Mouse (Mus musculus) cerebellum, adult 9-10 months (tissue): Measurements from ENCODE around the gene Smndc1.

Source experiments
- DNase-seq: peaks from one replicate; pipeline ENCODE4 v3.0.0; 2022

The Smndc1 gene

DNA sequence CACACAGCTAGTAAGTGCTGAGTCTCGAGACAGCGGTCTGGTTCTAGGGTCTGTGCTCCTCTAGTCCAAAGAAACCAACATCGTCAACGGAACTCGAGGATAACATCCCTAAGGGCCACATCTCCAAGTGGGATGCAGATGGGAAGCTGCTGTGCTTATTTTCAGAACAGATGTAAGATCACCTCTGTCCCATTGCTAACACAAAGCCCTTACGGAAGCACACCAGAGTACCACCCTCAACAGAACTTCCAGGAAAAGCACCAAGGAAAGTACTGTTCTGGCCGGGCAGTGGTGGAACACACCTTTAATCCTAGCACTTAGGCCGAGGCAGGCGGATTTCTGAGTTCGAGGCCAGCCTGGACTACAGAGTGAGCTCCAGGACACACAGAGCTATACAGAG lies 12.0 kb downstream of the Smndc1 start:
- DNase-seq, result no peak

GRCm38 (mm10) chr19:53377652-53378051 lies 12.7 kb downstream of the Smndc1 start:
- no peak for DNase-seq

DNA sequence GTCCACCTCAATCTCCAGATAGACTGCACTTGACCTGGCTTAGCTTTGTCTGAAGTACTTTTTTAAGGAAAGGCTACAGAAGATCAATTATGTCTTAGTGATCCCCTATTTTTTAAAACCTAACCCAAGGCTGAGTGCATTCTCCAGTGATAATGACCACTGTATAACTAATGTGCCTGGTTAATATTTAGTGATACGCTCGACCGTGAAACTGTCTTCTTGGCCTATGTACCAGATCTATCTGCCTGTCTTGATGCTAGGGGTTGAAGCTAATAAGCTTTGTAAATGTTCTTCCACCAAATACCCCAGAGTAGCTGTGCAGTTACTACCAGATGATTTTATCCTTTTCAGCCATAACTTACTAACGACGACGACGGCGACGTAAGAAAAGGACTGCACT lies 14.6 kb downstream of the Smndc1 start:
- no peak for DNase-seq

DNA sequence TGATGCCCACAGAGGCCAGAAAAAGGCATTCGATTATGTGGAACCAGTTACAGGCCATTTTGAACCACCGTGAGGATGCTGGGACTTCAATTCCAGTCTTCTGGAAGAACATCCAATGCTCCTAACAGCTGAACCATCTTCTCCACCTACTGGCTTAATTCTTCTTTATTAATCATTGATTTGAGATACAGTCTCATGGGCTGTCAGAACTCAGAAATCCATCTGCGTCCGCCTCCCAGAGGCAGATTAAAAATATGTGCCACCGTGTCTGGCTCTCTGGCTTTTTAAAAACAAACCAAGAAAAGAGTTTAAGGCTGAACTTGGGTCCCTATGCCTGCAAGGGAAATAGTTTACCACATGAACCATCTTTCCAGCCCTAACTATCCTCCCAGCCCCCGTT lies 15.1 kb downstream of the Smndc1 start:
- no peak for DNase-seq

DNA sequence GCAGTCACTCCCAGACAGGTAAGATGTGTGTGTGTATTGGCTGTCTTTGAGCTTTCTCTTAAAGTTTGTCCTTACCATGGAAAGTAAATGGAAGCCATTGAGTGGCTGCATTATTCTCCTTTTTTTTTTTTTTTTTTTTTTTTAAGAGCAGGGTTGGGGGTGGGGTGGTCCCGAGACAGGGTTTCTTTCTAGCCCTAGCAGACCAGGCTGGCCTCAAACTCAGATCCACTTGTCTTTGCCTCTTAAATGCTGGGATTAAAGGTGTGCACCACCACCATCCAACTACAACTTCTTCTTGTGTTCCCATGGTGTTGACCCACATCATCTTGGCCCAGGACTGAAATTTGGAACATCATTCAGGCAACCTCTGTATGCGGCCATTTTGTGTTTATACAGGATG lies 16.8 kb downstream of the Smndc1 start:
- DNase-seq, result no peak

GRCm38 (mm10) chr19:53371666-53372065 lies 18.7 kb downstream of the Smndc1 start, which contains the start of gene Gm10197:
Gm10197 (minus strand) TSS chr19:53371766.
- DNase-seq, result no peak

GRCm38 (mm10) chr19:53370233-53370632 lies 20.1 kb downstream of the Smndc1 start:
- DNase-seq, result peak; percentile 38

GRCm38 (mm10) chr19:53369469-53370043 lies 20.8 kb downstream of the Smndc1 start:
- peak; percentile 93 for DNase-seq

- DNase-seq, result peak; percentile 52
These were observed 23.5 kb downstream of the Smndc1 start for GRCm38 (mm10) chr19:53366881-53367280.

GRCm38 (mm10) chr19:53366057-53366775 lies 24.2 kb downstream of the Smndc1 start:
- peak; percentile 51 for DNase-seq

DNA sequence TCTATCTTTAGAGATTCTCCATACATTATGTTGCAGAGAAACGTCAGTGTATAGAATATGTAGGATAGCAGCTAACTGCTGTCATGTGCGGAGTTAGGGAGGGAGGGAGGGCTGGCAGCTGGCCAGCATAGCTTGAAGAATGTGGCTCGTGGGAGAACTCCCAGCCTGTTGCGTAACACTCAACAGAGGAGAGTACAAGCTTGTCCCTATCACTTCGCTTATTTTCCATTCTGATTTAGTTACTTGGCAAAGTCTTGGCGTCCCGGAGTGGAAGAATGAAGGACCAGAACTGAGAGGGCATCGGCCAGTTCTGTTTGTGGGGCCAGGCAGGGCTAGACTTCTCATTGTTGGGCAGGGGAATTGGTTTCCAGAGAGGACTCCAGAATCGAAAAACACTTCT lies 25.4 kb downstream of the Smndc1 start:
- peak; percentile 80 for DNase-seq

DNA sequence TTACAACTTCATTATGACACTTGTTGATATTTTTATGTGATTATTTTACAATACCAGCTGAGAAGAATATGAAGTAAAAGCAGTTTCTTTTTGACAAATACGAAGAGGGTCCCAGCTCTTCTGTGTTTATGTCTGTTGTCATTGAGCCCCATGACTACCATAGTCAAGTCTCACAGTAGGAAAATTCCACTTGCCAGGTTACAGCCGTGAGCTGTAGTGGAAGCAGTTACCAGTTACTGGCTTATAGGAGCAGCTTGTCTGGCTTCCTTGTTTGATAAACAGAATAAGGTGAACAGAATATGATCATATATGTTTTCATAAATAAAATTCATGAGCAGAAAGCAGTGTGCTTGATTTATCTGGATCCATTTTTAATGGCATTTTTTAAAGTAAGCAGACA lies 25.8 kb downstream of the Smndc1 start:
- peak; percentile 61 for DNase-seq

DNA sequence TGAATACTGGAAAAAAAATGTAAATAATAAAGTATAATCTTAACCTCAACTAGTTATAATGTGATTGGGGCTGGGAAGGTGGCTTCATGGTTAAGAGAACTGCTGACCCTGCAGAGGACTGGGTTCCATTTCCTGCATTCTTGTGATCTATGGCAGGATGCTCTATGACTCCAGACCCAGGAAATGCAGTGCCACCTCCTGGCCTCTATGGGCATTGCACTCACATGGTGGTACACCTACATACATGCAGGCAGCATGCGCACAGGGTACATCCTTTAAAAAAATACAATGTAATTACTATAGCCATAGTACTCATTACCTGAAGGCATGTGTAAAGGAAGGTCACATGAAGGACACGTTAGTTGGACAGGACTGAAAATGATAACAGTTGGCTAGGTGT lies 27.4 kb downstream of the Smndc1 start:
- peak; percentile 75 for DNase-seq

DNA sequence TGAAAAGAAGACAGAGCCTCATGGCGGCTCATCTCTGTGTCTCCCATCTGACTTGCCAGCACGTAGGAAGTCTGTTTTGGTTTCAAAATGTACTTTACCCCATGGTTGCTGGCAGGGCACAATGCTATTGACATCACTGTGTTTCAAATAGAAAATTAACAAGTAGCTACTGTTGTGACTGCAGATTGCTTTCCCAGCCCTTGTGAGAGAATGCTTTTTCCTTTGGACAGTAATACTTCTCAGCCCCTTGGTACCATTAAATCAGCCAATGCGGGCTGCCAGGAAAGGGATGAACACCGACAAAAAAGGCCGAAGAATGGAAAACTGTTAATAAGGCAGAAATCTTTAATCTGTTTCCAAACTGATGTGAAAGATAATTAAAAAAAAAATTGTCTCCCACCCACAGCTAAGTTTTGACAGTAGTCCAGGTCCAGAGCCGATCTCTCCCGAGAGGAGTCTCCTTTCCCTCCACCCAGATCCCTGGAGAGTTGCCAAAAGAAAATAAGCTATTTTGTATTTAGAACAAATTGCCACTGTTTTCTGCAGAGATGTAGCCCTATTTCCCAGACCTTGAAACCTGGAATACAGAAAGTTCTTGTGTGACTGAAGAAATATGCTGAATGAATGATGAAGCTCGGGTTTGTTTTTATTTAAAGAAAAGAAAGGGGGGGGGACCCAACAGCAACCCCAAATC lies 30.0 kb downstream of the Smndc1 start:
- DNase-seq, result peak; percentile 83

DNA sequence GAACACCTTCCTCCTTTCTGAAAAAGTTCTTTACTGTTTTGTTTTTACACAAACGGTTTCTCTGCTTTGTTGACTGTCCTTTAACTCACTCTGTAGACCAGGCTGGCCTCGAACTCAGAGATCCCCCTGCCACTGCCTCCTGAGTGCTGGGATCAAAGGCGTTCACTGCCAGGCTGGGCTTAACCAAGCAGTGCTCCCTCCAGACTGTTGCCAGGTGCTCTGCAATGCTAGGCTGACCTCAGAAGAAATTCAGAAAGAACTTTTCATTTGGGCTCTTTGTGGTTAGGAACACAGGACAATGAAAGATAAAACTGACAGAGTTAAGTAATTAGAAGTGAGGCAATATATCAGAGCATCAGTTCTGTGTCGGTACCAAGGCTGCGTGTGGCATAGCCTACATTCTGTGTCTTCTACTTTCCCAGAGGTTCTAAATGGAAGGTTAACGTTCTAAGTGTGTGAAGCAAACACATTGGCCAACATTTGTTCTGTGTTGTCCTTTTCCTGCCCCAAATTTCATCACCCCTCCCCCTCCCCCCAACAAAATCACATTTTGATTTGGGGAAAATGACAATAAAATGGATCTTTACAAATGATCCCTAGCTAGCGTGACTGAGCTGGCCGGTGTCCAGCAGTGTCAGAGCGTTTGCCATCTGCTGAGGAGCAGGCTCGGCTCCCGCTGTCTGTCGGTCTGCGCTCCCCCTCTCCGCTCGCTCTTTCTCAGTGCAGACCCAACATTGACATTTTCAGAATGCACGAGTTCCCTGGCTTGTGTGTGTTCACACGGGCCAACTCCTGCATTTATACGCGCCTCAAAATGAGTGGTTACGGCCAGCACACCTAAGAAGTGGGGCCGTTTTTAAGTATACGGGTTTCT lies 31.0 kb downstream of the Smndc1 start:
- peak; percentile 91 for DNase-seq

DNA sequence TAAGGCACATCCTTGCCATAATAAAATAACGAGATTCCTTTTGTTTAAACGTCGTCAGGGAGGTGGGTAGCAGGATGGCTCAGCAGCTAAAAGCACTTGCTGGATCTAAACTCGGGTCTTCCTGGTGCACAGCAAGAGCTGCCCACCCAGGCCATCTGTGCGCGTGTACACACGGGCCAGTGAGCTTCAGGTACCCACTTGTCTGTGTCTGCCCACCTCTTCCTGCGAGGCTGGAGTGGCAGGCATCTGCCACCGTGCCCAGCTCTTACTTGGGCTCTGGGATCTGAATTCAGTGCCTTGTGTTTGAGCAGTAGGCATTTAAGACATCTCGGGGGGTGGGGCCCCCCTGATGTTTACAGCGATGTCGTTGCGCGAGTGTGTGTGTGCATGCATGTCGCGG lies 35.3 kb downstream of the Smndc1 start:
- DNase-seq, result peak; percentile 70

DNA sequence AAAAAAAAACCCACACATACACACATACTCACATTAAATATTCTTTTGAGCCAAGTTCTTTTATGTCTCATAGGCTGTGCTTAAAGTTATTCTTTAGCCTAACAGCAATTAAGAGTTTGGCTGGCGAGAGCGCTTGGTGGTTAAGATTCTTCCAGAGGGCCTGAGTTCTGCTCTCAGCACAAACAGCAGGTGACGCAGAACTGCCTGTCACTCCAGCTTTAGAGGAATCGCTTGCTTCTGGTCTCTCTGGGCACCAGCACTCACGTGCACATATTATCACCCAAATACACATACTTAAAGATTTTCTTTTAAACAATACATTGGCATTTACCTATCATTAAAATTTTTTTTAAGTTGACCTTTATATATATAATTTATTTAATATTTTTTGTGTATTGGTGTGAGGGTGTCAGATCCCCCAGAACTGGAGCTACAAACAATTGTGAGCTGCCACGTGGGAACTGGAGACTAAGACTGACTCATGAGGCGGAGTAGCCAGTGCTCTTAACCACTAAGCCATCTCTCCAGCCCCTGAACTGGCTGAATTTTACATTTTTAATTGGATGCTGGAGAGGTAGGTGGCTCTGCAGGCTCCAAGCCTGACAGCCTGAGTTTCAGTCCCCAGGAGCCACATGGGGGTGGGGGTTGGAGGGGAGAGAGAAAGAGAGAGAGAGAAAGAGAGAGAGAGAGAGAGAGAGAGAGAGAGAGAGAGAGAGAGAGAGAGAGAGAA lies 35.9 kb downstream of the Smndc1 start:
- DNase-seq, result peak; percentile 58

DNA sequence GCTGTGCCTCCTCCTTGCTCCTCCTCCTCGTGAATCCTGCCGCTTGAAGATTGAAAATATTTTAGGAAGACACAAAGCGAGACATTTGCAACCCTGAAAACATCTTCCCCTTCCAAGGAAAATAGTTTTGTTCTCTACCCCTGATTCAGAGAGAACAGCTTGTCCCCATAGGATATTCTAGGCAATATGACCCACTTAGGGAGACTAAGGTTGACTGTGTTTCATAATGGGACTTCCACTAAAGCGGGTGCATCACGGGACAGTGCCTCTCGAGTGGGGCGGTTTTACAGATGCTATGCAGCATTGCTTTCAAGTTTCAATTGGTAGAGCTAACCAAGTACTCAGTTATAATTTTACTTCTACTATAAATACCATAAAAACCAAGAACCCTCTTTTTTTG lies 36.5 kb downstream of the Smndc1 start:
- DNase-seq, result peak; percentile 67

DNA sequence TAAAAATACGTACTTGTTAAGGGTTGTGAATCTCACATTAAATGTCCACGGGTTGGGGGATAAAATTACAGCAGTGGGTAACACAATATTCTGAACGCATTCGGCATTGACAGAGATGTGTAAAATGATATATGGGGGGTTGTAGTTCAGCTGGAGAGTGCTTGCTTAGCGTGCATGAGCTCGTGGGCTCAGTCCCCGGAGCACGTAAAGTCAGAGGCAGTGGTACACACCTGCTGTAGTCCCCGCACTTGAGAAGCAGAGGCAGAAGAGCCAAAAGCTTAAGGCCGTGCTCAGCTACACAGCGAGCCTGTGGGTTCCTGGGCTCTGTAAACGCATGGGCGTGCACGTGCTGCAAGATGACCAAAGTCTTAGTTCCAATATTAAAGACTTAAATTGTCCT lies 44.6 kb downstream of the Smndc1 start:
- DNase-seq, result no peak

DNA sequence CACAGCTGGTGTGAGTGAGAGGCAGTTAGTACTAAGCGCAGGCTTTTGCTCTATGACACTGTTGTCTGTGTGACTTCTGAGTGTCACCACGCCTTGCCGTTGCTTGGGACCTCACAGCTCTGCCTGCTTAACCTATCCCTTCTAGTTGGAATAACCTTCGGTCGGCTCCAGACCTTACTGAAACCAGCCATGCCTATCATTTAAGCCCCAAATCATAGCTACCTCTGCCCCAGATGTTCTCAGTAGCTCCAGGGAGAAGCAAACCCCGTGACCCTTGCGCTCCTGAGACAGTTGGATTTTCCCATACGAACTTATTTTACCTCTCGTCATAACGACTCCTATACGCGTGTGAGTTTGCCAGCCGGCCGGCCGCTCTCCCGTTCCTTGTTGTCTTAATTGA lies 46.3 kb downstream of the Smndc1 start:
- DNase-seq, result no peak

DNA sequence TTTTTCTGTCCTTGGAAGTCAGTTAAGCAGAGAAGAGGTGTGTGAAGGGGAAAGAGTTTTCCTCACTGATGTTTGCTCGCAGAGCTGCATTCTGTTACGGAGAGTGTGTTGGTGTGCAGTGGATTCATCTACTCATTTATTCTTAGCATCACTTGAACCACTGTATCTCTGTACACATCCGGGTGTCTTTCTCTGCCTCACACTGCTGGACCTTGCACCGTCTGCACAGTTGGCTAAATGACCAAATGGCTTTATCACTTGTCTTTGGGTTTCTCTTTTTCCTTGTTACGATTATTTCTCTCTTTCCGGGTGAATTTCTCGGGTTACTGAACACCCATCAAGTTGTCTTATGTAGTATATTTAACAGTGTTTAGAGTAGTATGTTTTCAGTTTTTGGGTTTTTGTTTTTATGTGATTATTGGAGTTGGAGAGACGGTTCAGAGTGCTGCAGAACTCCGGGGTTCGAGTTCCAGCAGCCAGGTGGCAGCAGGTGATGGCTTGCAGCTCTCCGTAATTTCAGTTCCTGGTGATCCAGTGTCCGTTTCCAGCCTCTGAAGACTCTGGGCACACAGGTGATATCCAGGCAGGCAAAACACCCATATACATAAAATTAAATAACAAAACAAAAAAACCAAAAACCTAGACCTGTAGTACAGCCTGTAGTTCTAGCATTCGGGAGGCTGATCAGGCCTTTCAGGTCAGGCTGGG lies 47.0 kb downstream of the Smndc1 start:
- DNase-seq, result no peak

DNA sequence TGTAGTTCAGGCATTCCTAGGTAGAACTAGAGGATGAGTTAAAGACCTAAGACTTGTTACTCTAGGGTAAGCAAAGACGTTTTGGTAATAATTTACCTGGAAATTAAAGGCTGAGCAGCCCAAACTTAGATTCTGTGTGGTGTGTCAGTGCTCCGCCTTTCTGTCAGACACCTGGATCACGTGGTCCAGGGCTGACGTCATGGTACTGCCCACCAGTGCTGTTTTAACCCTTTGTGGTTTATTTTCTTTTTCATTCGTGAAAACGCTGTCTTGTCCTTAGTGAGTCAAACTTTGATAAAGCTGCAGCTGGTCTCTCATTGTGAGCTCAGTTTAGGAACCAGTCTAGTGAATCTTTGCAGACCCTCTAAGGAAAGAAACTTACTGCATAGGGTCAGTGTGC lies 50.0 kb downstream of the Smndc1 start:
- DNase-seq, result no peak
